9 mouse cellular contexts compared by ENCODE assay signal in genomic region chr16:18211417-18212171, GRCm38 (mm10). TPM values are rescaled to one million over a fixed set of nuclear protein-coding genes. Genes with fewer than 3 reads are reported as not detected.
DNase-seq lines count a peak whose midpoint lies in the region; ATAC-seq and TF ChIP-seq lines count a peak whose summit lies in the region.
"Had no signal": no experiment of that assay in that cellular context is flagged by ENCODE, and none has a peak within 500 bp of the region (broad histone marks: within the 10 kb centered on the region; RNA-seq: fewer than 3 reads in every experiment).

No protein-coding gene starts in this region.

- no peaks in the 10 kb centered on the region for H3K36me3 ChIP-seq in C2C12 (ENCODE audit: control insufficient read depth, insufficient read depth)
- H3K36me3 ChIP-seq in liver, embryonic 13.5 days: no peaks in the 10 kb centered on the region
- no peaks in the 10 kb centered on the region for H3K36me3 ChIP-seq in neural tube, embryonic 14.5 days (ENCODE audit: control insufficient read depth, insufficient read depth, low read length)
- H3K36me3 ChIP-seq in stomach, postnatal 0 days (ENCODE audit: control insufficient read depth, insufficient read depth, low read length): no peaks in the 10 kb centered on the region

- 39% methylated on average over 10 of the region's 10 CpGs for WGBS in liver, embryonic 13.5 days (ENCODE audit: insufficient replicate concordance)
- 48% methylated on average over 10 of the region's 10 CpGs for WGBS in neural tube, embryonic 14.5 days
- 44% methylated on average over 10 of the region's 10 CpGs for WGBS in stomach, postnatal 0 days

- H3K9ac ChIP-seq in liver, embryonic 13.5 days: no peak overlapping the region
- H3K9ac ChIP-seq in neural tube, embryonic 14.5 days (replicated peaks; ENCODE audit: low read depth, low read length): no peak overlapping the region
- no peak overlapping the region for H3K9ac ChIP-seq in stomach, postnatal 0 days (ENCODE audit: low read length)

- no peaks in the 10 kb centered on the region for H3K79me3 ChIP-seq in C2C12 (ENCODE audit: low read depth)

- H3K4me1 ChIP-seq in liver, embryonic 13.5 days (replicated peaks): no peaks in the 10 kb centered on the region
- H3K4me1 ChIP-seq in neural tube, embryonic 14.5 days (ENCODE audit: control insufficient read depth, insufficient read depth, low read length): peaks cover 33% of the 10 kb centered on the region
- no peaks in the 10 kb centered on the region for H3K4me1 ChIP-seq in stomach, postnatal 0 days (replicated peaks; ENCODE audit: control insufficient read depth, insufficient read depth)

- H3K79me2 ChIP-seq in C2C12 (ENCODE audit: control insufficient read depth, insufficient read depth): no peaks in the 10 kb centered on the region

- H3K27me3 ChIP-seq in C2C12 (ENCODE audit: control insufficient read depth, insufficient read depth, insufficient read length): peaks cover 29% of the 10 kb centered on the region
- H3K27me3 ChIP-seq in liver, embryonic 13.5 days: no peaks in the 10 kb centered on the region
- H3K27me3 ChIP-seq in neural tube, embryonic 14.5 days (ENCODE audit: control insufficient read depth, insufficient read depth, low read length): no peaks in the 10 kb centered on the region
- no peaks in the 10 kb centered on the region; the same call in 1 of the 2 replicates for H3K27me3 ChIP-seq in stomach, postnatal 0 days (ENCODE audit: control insufficient read depth, insufficient read depth, low read length)

- DNase-seq in adrenal gland, postnatal 14 days: peak; percentile 90
- DNase-seq in embryo, embryonic 9.5 days (ENCODE audit: extremely low spot score): peak; percentile 83
- peak; percentile 77 for DNase-seq in heart, adult 8-10 months (ENCODE audit: low spot score)
- peak; percentile 90 for DNase-seq in kidney, postnatal 14 days
- DNase-seq in liver, embryonic 13.5 days: peak; percentile 36
- peak; percentile 84 for DNase-seq in stomach, postnatal 0 days (ENCODE audit: low spot score)

- ATAC-seq in liver, embryonic 13.5 days (ENCODE audit: low read depth): no peak
- ATAC-seq in neural tube, embryonic 14.5 days (ENCODE audit: low read depth): 0 out of 2 replicates have a peak, but pooled peaks have one; percentile 5
- no peak; the same call in 1 of the 2 replicates for ATAC-seq in stomach, postnatal 0 days (ENCODE audit: low FRiP score, low TSS enrichment)

- no peak overlapping the region for H3K27ac ChIP-seq in liver, embryonic 13.5 days
- no peak overlapping the region for H3K27ac ChIP-seq in neural tube, embryonic 14.5 days (ENCODE audit: low read depth, low read length)
- H3K27ac ChIP-seq in stomach, postnatal 0 days (replicated peaks): no peak overlapping the region

- H3K9me3 ChIP-seq in liver, embryonic 13.5 days (replicated peaks): no peaks in the 10 kb centered on the region
- no peaks in the 10 kb centered on the region for H3K9me3 ChIP-seq in neural tube, embryonic 14.5 days (ENCODE audit: control insufficient read depth, low read length)
- H3K9me3 ChIP-seq in stomach, postnatal 0 days (ENCODE audit: control insufficient read depth, low read length): no peaks in the 10 kb centered on the region

- TF ChIP-seq CTCF in C2C12 (IDR thresholded peaks at IDR 0.05; ENCODE audit: control insufficient read depth, insufficient read depth, insufficient read length): peak; percentile 95
- TF ChIP-seq CTCF in stomach, postnatal 0 days (IDR thresholded peaks at IDR 0.05; ENCODE audit: low read depth): peak; percentile 99

- no peak overlapping the region for H3K4me2 ChIP-seq in liver, embryonic 13.5 days
- no peak overlapping the region for H3K4me2 ChIP-seq in neural tube, embryonic 14.5 days (ENCODE audit: low read depth, low read length)
- H3K4me2 ChIP-seq in stomach, postnatal 0 days (replicated peaks; ENCODE audit: low read depth): no peak overlapping the region

- H3ac ChIP-seq in C2C12 (ENCODE audit: control insufficient read depth, insufficient read length, low read depth): no peak overlapping the region

- no peak for TF ChIP-seq EP300 in stomach, postnatal 0 days (optimal IDR thresholded peaks at IDR 0.05)

- no peak overlapping the region for H3K4me3 ChIP-seq in C2C12 (ENCODE audit: insufficient read depth, poor library complexity, severe bottlenecking)
- H3K4me3 ChIP-seq in liver, embryonic 13.5 days (replicated peaks): no peak overlapping the region
- no peak overlapping the region for H3K4me3 ChIP-seq in neural tube, embryonic 14.5 days (ENCODE audit: low read depth, low read length)
- no peak overlapping the region for H3K4me3 ChIP-seq in stomach, postnatal 0 days (ENCODE audit: low read depth, low read length)
- H3K4me3 ChIP-seq: erythroblast, embryonic 14.5 days had no signal

TF ChIP-seq in C2C12, 6 proteins besides CTCF, POLR2A, EP300 and RAD21:
- TF ChIP-seq FOSL1 (IDR thresholded peaks at IDR 0.05; ENCODE audit: insufficient read depth, low read length, poor library complexity, severe bottlenecking) (no peak), CEBPB (IDR thresholded peaks at IDR 0.05; ENCODE audit: low read depth) (no peak), MYOD1 (IDR thresholded peaks at IDR 0.05; ENCODE audit: control insufficient read depth, insufficient read length, low read depth) (no peak), USF1 (IDR thresholded peaks at IDR 0.05; ENCODE audit: low read depth) (no peak), MAX (IDR thresholded peaks at IDR 0.05) (no peak)
TF ChIP-seq in C2C12: peak in this region for 0.

RNA-seq across cellular contexts. Expression of gene Ccdc188, which starts 6.1 kb away (rescaled TPM):
- 0.04 TPM for polyA plus RNA-seq in C2C12 (2012; fragmentation: generic; extraction: Trizol)
- total RNA-seq in adrenal gland, postnatal 14 days (2021): not detected in 2 replicates
- total RNA-seq in heart, adult 8-10 months (2022): not detected
- not detected in 2 replicates for polyA plus RNA-seq in liver, embryonic 13.5 days (2015; fragmentation: Nextera tagmentation; extraction: Ambion mirVana)
- not detected in 2 replicates for polyA plus RNA-seq in neural tube, embryonic 14.5 days (2014; fragmentation: Nextera tagmentation; extraction: Ambion mirVana)
- polyA plus RNA-seq in stomach, postnatal 0 days (2015; fragmentation: Nextera tagmentation; extraction: Ambion mirVana): not detected in 2 replicates
- polyA plus RNA-seq: erythroblast, embryonic 14.5 days had no signal

RNA-seq across cellular contexts. Expression of gene Zdhhc8, which starts 23.3 kb away (rescaled TPM):
- polyA plus RNA-seq in C2C12 (2012; fragmentation: generic; extraction: Trizol): 37.4 TPM
- total RNA-seq in adrenal gland, postnatal 14 days (2021): 18.6 and 22.0 TPM in 2 replicates
- total RNA-seq in heart, adult 8-10 months (2022): 10 to 100 TPM; 19.5 to 24.0 (median 20.8) TPM
- 1.7 and 2.3 TPM in 2 replicates for polyA plus RNA-seq in liver, embryonic 13.5 days (2015; fragmentation: Nextera tagmentation; extraction: Ambion mirVana)
- 12.2 and 13.9 TPM in 2 replicates for polyA plus RNA-seq in neural tube, embryonic 14.5 days (2014; fragmentation: Nextera tagmentation; extraction: Ambion mirVana)
- polyA plus RNA-seq in stomach, postnatal 0 days (2015; fragmentation: Nextera tagmentation; extraction: Ambion mirVana): 6.8 and 7.8 TPM in 2 replicates

RNA-seq across cellular contexts. Expression of gene Trmt2a, which starts 36.9 kb away (rescaled TPM):
- 79.2 TPM for polyA plus RNA-seq in C2C12 (2012; fragmentation: generic; extraction: Trizol)
- 41.0 and 47.0 TPM in 2 replicates for total RNA-seq in adrenal gland, postnatal 14 days (2021)
- total RNA-seq in heart, adult 8-10 months (2022): 10 to 100 TPM; 15.8 to 19.5 (median 17.7) TPM
- polyA plus RNA-seq in liver, embryonic 13.5 days (2015; fragmentation: Nextera tagmentation; extraction: Ambion mirVana): 74.8 and 74.9 TPM in 2 replicates
- polyA plus RNA-seq in neural tube, embryonic 14.5 days (2014; fragmentation: Nextera tagmentation; extraction: Ambion mirVana): 78.4 and 81.5 TPM in 2 replicates
- polyA plus RNA-seq in stomach, postnatal 0 days (2015; fragmentation: Nextera tagmentation; extraction: Ambion mirVana): 35.4 and 39.8 TPM in 2 replicates

RNA-seq across cellular contexts. Expression of gene Ranbp1, which starts 36.9 kb away (rescaled TPM):
- 422 TPM for polyA plus RNA-seq in C2C12 (2012; fragmentation: generic; extraction: Trizol)
- total RNA-seq in adrenal gland, postnatal 14 days (2021): 139 and 155 TPM in 2 replicates
- total RNA-seq in heart, adult 8-10 months (2022): 10 to 100 TPM; 30.5 to 40.3 (median 34.7) TPM
- 491 and 563 TPM in 2 replicates for polyA plus RNA-seq in liver, embryonic 13.5 days (2015; fragmentation: Nextera tagmentation; extraction: Ambion mirVana)
- polyA plus RNA-seq in neural tube, embryonic 14.5 days (2014; fragmentation: Nextera tagmentation; extraction: Ambion mirVana): 400 and 407 TPM in 2 replicates
- 236 and 273 TPM in 2 replicates for polyA plus RNA-seq in stomach, postnatal 0 days (2015; fragmentation: Nextera tagmentation; extraction: Ambion mirVana)

RNA-seq across cellular contexts. Expression of gene Gm49776, which starts 46.5 kb away (rescaled TPM):
- 0.46 TPM for polyA plus RNA-seq in C2C12 (2012; fragmentation: generic; extraction: Trizol)
- total RNA-seq in adrenal gland, postnatal 14 days (2021): not detected in 2 replicates
- not detected for total RNA-seq in heart, adult 8-10 months (2022)
- 1.3 and 2.4 TPM in 2 replicates for polyA plus RNA-seq in liver, embryonic 13.5 days (2015; fragmentation: Nextera tagmentation; extraction: Ambion mirVana)
- not detected in 2 replicates for polyA plus RNA-seq in neural tube, embryonic 14.5 days (2014; fragmentation: Nextera tagmentation; extraction: Ambion mirVana)
- 0.67 and 1.8 TPM in 2 replicates for polyA plus RNA-seq in stomach, postnatal 0 days (2015; fragmentation: Nextera tagmentation; extraction: Ambion mirVana)
- polyA plus RNA-seq: erythroblast, embryonic 14.5 days had no signal

Comparison
In these comparisons a context has a peak if more than half of its experiments do, and no peak if none do; other contexts are left out.
1. DNase-seq: peak in every context shown above with its lines; median percentile 90 in adrenal gland, postnatal 14 days; 90 in kidney, postnatal 14 days; 84 in stomach, postnatal 0 days; 83 in embryo, embryonic 9.5 days; 77 in heart, adult 8-10 months; 36 in liver, embryonic 13.5 days.